Mouse (Mus musculus): ENCODE results near the gene BC061237.
"Not testable (repeated sequence)": the region's sequence is repeated elsewhere in the genome, so short reads cannot be mapped to it uniquely, and the experiment has no call there.

- TF ChIP-seq TAL1, GATA1 (IDR thresholded peaks at IDR 0.05; ENCODE audit: low read length): not testable (repeated sequence)
Observed at GRCm38 (mm10) chr14:44547961-44548360, 55.7 kb downstream of the BC061237 start.
